Mouse (Mus musculus): ENCODE measurements around the gene Ankrd28.
"Not testable (repeated sequence)": the region's sequence is repeated elsewhere in the genome, so short reads cannot be mapped to it uniquely, and the experiment has no call there.

Ankrd28 gene

GRCm38 (mm10) chr14:31793979-31794775 lies 36.3 kb downstream of the Ankrd28 start:
- in situ Hi-C loops (cut with MboI, MseI): loop anchor here (5.0 kb wide), 1 partner anchor 143 kb away; no protein-coding TSS in a partner anchor

GRCm38 (mm10) chr14:31790797-31791196 lies 39.7 kb downstream of the Ankrd28 start:
- in situ Hi-C loops (cut with MboI, MseI): loop anchor here (5.0 kb wide), 1 partner anchor 147 kb away; no protein-coding TSS in a partner anchor

GRCm38 (mm10) chr14:31786906-31787305 lies 43.5 kb downstream of the Ankrd28 start:
- in situ Hi-C loops (cut with MboI, MseI): no loop called here

- in situ Hi-C loops (cut with MboI, MseI): no loop called here
These were observed 44.8 kb downstream of the Ankrd28 start for GRCm38 (mm10) chr14:31785681-31786080.

GRCm38 (mm10) chr14:31784975-31785374 lies 45.5 kb downstream of the Ankrd28 start:
- in situ Hi-C loops (cut with MboI, MseI): loop anchor here (5.0 kb wide), 1 partner anchor 113 kb away; no protein-coding TSS in a partner anchor

- in situ Hi-C loops (cut with MboI, MseI): loop anchor here (5.0 kb wide), 1 partner anchor 109 kb away; no protein-coding TSS in a partner anchor
These were observed 49.0 kb downstream of the Ankrd28 start for GRCm38 (mm10) chr14:31781309-31782049.

GRCm38 (mm10) chr14:31780412-31781233 lies 49.8 kb downstream of the Ankrd28 start:
- in situ Hi-C loops (cut with MboI, MseI): loop anchor here (5.0 kb wide), 1 partner anchor 108 kb away; no protein-coding TSS in a partner anchor

- in situ Hi-C loops (cut with MboI, MseI): no loop called here
These were observed 56.9 kb downstream of the Ankrd28 start for GRCm38 (mm10) chr14:31773518-31773917.

GRCm38 (mm10) chr14:31772251-31772650 lies 58.2 kb downstream of the Ankrd28 start:
- in situ Hi-C loops (cut with MboI, MseI): no loop called here

GRCm38 (mm10) chr14:31768531-31768930 lies 61.9 kb downstream of the Ankrd28 start:
- in situ Hi-C loops (cut with MboI, MseI): no loop called here

GRCm38 (mm10) chr14:31764083-31764482 lies 66.4 kb downstream of the Ankrd28 start:
- in situ Hi-C loops (cut with MboI, MseI): no loop called here

- in situ Hi-C loops (cut with MboI, MseI): no loop called here
These were observed 68.7 kb downstream of the Ankrd28 start for GRCm38 (mm10) chr14:31761727-31762126.

- in situ Hi-C loops (cut with MboI, MseI): no loop called here
These were observed 71.3 kb downstream of the Ankrd28 start for GRCm38 (mm10) chr14:31759195-31759594.

- in situ Hi-C loops (cut with MboI, MseI): not testable (repeated sequence)
These were observed 72.0 kb downstream of the Ankrd28 start for GRCm38 (mm10) chr14:31758410-31758809.

GRCm38 (mm10) chr14:31748239-31748873 lies 82.1 kb downstream of the Ankrd28 start:
- in situ Hi-C loops (cut with MboI, MseI): no loop called here

GRCm38 (mm10) chr14:31742523-31742922 lies 87.9 kb downstream of the Ankrd28 start:
- in situ Hi-C loops (cut with MboI, MseI): no loop called here

- in situ Hi-C loops (cut with MboI, MseI): no loop called here
These were observed 95.6 kb downstream of the Ankrd28 start for GRCm38 (mm10) chr14:31734811-31735210.

- in situ Hi-C loops (cut with MboI, MseI): no loop called here
These were observed 102.9 kb downstream of the Ankrd28 start for GRCm38 (mm10) chr14:31727522-31727921.

- in situ Hi-C loops (cut with MboI, MseI): no loop called here
These were observed 107.7 kb downstream of the Ankrd28 start for GRCm38 (mm10) chr14:31722746-31723145.

- in situ Hi-C loops (cut with MboI, MseI): no loop called here
These were observed 109.2 kb downstream of the Ankrd28 start for GRCm38 (mm10) chr14:31721256-31721655.

- in situ Hi-C loops (cut with MboI, MseI): no loop called here
These were observed 112.1 kb downstream of the Ankrd28 start for GRCm38 (mm10) chr14:31718332-31718731.

All from T-helper 1 cell (primary cell).